Mouse (Mus musculus) mammary gland, adult 2 months (tissue): ENCODE results near the gene Fthl17c. TPM values are rescaled to one million over a fixed set of nuclear protein-coding genes. Genes with fewer than 3 reads are reported as not detected.

Source experiments
- polyA plus RNA-seq: library from polyadenylated mRNA; depleted of rRNA; stranded (reverse); fragments of >200 nt; gene quantifications from 2 replicates; pipeline ENCODE4 v1.2.3, GENCODE M21; 2012; ENCODE audit warnings: low replicate concordance; rRNA removed

Fthl17c gene
- not detected in 2 replicates for polyA plus RNA-seq

DNA sequence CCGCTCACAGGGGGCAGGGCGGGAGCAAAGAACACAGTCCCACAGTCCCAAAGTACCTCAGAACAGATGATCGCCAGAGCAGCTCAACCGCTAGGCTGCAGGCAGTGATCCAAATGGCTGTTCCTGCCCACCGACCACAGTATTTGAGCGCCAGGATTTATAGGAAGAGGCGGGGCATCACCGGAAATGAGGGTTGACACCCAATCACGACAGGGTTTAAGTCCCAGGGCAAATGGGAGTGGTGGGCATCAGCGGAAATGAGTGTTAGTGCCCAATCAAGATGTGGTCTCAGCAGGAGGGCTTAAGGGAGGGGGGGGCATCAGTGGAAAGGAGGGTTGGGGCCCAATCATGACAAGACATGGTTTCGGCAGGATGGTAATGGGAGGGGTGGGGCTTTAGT, at the start of gene Fthl17c:
Gene Fthl17c (minus strand): TSS at position 101 of the 400 bp plus-strand sequence.

DNA sequence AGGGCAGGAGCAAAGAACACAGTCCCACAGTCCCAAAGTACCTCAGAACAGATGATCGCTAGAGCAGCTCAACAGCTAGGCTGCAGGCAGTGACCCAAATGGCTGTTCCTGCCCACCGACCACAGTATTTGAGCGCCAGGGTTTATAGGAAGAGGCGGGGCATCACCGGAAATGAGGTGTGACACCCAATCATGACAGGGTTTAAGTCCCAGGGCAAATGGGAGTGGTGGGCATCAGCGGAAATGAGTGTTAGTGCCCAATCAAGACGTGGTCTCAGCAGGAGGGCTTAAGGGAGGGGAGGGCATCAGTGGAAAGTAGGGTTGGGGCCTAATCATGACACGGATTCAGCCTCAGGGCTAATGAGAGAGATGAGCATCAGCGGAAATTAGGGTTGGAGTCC, 10.3 kb upstream of the Fthl17c start, which contains the start of gene Fthl17d:
Gene Fthl17d (minus strand): TSS at position 101 of the 400 bp plus-strand sequence.

DNA sequence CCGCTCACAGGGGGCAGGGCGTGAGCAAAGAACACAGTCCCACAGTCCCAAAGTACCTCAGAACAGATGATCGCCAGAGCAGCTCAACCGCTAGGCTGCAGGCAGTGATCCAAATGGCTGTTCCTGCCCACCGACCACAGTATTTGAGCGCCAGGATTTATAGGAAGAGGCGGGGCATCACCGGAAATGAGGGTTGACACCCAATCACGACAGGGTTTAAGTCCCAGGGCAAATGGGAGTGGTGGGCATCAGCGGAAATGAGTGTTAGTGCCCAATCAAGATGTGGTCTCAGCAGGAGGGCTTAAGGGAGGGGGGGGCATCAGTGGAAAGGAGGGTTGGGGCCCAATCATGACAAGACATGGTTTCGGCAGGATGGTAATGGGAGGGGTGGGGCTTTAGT, 13.5 kb downstream of the Fthl17c start, which contains the start of gene Fthl17b:
Gene Fthl17b (minus strand): TSS at position 101 of the 400 bp plus-strand sequence.

Other genes starting within 250 kb of the Fthl17c start
- gene Ssx9, start 228.1 kb downstream of the Fthl17c start, polyA plus RNA-seq = not detected in 2 replicates
- not detected in 2 replicates for gene Ssxb5, start 172.9 kb downstream of the Fthl17c start, polyA plus RNA-seq
- not detected in 2 replicates for gene Gm6592, start 132.6 kb downstream of the Fthl17c start, polyA plus RNA-seq
- not detected in 2 replicates for gene Gm5751, start 102.3 kb downstream of the Fthl17c start, polyA plus RNA-seq
- gene B630019K06Rik, start 84.2 kb downstream of the Fthl17c start, polyA plus RNA-seq = 0.65 and 3.6 TPM in 2 replicates
- gene Fthl17b, start 13.6 kb downstream of the Fthl17c start, polyA plus RNA-seq = not detected in 2 replicates
- not detected in 2 replicates for gene Fthl17d, start 10.2 kb upstream of the Fthl17c start, polyA plus RNA-seq
- not detected in 2 replicates for gene Fthl17e, start 56.9 kb upstream of the Fthl17c start, polyA plus RNA-seq
- gene Fthl17f, start 86.5 kb upstream of the Fthl17c start, polyA plus RNA-seq = not detected in 2 replicates
- not detected in 2 replicates for gene 4930402K13Rik, start 128.0 kb upstream of the Fthl17c start, polyA plus RNA-seq
- 0.09 and 0.42 TPM in 2 replicates for gene Lancl3, start 223.3 kb upstream of the Fthl17c start, polyA plus RNA-seq